Mouse (Mus musculus): ENCODE results near the gene Map4. TPM values are rescaled to one million over a fixed set of nuclear protein-coding genes. Genes with fewer than 3 reads are reported as not detected.

The Map4 gene
- polyA plus RNA-seq, 1 experiment from 2014 or later: 62.0 TPM

- no peaks in the 10 kb centered on the region for H3K27me3 ChIP-seq (ENCODE audit: control insufficient read depth, insufficient read depth, low read length)
- H3K27ac ChIP-seq (ENCODE audit: low read length): no peak overlapping the region
- H3K4me2 ChIP-seq (replicated peaks; ENCODE audit: low read depth, low read length): no peak overlapping the region
- no peak overlapping the region for H3K4me3 ChIP-seq (ENCODE audit: low read depth, low read length)
- no peaks in the 10 kb centered on the region for H3K9me3 ChIP-seq (ENCODE audit: control insufficient read depth, low read depth, low read length)
- WGBS: 93% methylated on average over 8 of the region's 8 CpGs
- ATAC-seq (ENCODE audit: insufficient number of reproducible peaks, insufficient read depth, low FRiP score, low read depth): no peak
- H3K4me1 ChIP-seq (ENCODE audit: control insufficient read depth, insufficient read depth, low read length): 0 out of 2 replicates have a peak, but pooled peaks cover 3% of the 10 kb centered on the region
- H3K36me3 ChIP-seq (ENCODE audit: control insufficient read depth, insufficient read depth, low read length): peaks cover 68% of the 10 kb centered on the region
- no peak overlapping the region for H3K9ac ChIP-seq (replicated peaks; ENCODE audit: low read depth, low read length)
Measured at GRCm38 (mm10) chr9:110085693-110086092, 154.4 kb downstream of the Map4 start.

GRCm38 (mm10) chr9:110093303-110093702 is 162.0 kb downstream of the Map4 start:
- ATAC-seq (ENCODE audit: insufficient number of reproducible peaks, insufficient read depth, low FRiP score, low read depth): no peak
- WGBS: 83% methylated on average over 4 of the region's 4 CpGs
- H3K4me3 ChIP-seq (ENCODE audit: low read depth, low read length): no peak overlapping the region
- no peaks in the 10 kb centered on the region for H3K27me3 ChIP-seq (ENCODE audit: control insufficient read depth, insufficient read depth, low read length)
- H3K4me2 ChIP-seq (replicated peaks; ENCODE audit: low read depth, low read length): no peak overlapping the region
- H3K27ac ChIP-seq (ENCODE audit: low read length): no peak overlapping the region
- H3K4me1 ChIP-seq (ENCODE audit: control insufficient read depth, insufficient read depth, low read length): no peaks in the 10 kb centered on the region
- H3K9ac ChIP-seq (replicated peaks; ENCODE audit: low read depth, low read length): no peak overlapping the region
- no peaks in the 10 kb centered on the region; the same call in 1 of the 2 replicates for H3K9me3 ChIP-seq (ENCODE audit: control insufficient read depth, low read depth, low read length)
- peaks cover 74% of the 10 kb centered on the region for H3K36me3 ChIP-seq (ENCODE audit: control insufficient read depth, insufficient read depth, low read length)

DNA sequence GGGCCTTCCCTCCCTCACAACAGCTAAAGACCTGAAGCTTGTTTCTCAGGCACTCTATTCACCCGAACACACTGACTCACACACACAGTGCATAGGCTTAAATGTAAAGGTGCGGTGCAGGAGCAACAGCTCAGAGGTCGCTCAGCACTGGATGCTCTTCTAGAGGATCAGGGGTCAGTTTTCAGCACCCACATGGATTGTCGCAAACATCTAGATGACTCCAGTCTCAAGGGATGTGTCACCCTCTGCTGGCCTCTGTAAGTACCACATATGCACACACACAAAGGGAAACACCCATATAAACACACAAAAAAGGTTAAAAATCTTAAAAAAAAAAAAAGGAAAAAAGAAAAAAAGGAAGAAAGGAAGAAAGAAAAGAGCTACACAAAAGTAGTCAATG is 163.5 kb downstream of the Map4 start:
- ATAC-seq (ENCODE audit: insufficient number of reproducible peaks, insufficient read depth, low FRiP score, low read depth): no peak
- WGBS: 96% methylated on average over 4 of the region's 4 CpGs
- H3K36me3 ChIP-seq (ENCODE audit: control insufficient read depth, insufficient read depth, low read length): peaks cover 78% of the 10 kb centered on the region

GRCm38 (mm10) chr9:110097791-110098190 is 166.5 kb downstream of the Map4 start:
- Histone ChIP-seq H3K4me3 (ENCODE audit: low read depth, low read length) (no peak overlapping the region), H3K9ac (replicated peaks; ENCODE audit: low read depth, low read length) (no peak overlapping the region), H3K27ac (ENCODE audit: low read length) (no peak overlapping the region), H3K36me3 (ENCODE audit: control insufficient read depth, insufficient read depth, low read length) (peaks cover 54% of the 10 kb centered on the region), H3K9me3 (ENCODE audit: control insufficient read depth, low read depth, low read length) (no peaks in the 10 kb centered on the region; the same call in 1 of the 2 replicates), H3K4me1 (ENCODE audit: control insufficient read depth, insufficient read depth, low read length) (no peaks in the 10 kb centered on the region), H3K27me3 (ENCODE audit: control insufficient read depth, insufficient read depth, low read length) (no peaks in the 10 kb centered on the region), H3K4me2 (replicated peaks; ENCODE audit: low read depth, low read length) (no peak overlapping the region)
- WGBS: 88% methylated on average over 3 of the region's 3 CpGs
- ATAC-seq (ENCODE audit: insufficient number of reproducible peaks, insufficient read depth, low FRiP score, low read depth): no peak

More for the DNA sequence above, 163.5 kb downstream of the Map4 start:
- Histone ChIP-seq H3K9ac (replicated peaks; ENCODE audit: low read depth, low read length) (no peak overlapping the region), H3K27ac (ENCODE audit: low read length) (no peak overlapping the region), H3K4me3 (ENCODE audit: low read depth, low read length) (no peak overlapping the region), H3K4me2 (replicated peaks; ENCODE audit: low read depth, low read length) (no peak overlapping the region), H3K4me1 (ENCODE audit: control insufficient read depth, insufficient read depth, low read length) (no peaks in the 10 kb centered on the region), H3K27me3 (ENCODE audit: control insufficient read depth, insufficient read depth, low read length) (no peaks in the 10 kb centered on the region), H3K9me3 (ENCODE audit: control insufficient read depth, low read depth, low read length) (no peaks in the 10 kb centered on the region; the same call in 1 of the 2 replicates)

DNA sequence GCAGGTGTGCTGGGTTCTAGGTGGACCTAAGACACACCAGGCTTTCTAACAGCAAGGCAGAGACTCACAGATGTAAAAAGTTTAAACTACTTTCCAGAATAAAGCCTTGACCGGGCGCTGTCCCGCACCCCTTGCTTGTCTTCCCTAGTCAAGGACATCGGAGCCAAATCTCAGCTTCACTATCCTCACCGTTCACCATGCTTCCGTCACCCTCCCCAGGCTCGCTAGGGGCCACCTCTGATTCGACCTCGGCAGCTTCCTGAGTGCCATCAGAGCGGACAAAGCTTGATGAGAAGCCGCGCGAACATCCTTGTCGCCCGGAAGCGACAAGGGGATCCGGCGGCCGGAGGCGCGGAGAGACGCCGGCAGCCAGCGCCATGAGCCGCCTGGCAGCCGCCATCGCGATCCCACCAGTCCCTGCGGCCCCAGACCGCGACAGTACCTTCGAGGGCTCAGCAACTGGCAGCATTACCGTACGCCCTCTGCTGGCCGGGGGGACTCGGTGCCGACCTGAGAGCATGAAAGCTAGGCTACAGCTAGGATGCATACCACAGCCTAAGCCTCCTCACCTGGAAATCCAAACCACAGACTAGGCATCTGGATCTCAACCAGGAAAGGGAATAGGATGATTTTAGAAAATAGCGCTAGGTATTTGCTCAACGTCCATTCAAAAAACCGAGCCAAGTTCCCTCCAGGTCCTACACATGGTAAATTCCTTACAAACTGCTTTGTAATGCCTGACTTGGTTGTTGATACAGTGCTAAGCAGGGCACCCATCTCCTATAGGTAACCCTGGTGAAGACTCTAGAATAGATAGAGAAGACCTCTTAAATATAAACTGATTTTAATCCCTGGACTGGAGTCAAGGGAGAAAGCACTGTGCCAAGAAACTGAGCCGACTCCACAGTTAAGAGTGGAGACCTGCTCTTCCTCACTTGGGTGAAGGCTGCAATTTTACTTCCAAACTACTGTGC is 169.7 kb downstream of the Map4 start:
- Histone ChIP-seq H3K27me3 (ENCODE audit: control insufficient read depth, insufficient read depth, low read length) (no peaks in the 10 kb centered on the region), H3K4me2 (replicated peaks; ENCODE audit: low read depth, low read length) (peak overlapping the region; percentile 90), H3K4me1 (ENCODE audit: control insufficient read depth, insufficient read depth, low read length) (no peaks in the 10 kb centered on the region), H3K9ac (replicated peaks; ENCODE audit: low read depth, low read length) (peak overlapping the region; percentile 84), H3K27ac (ENCODE audit: low read length) (no peak overlapping the region), H3K9me3 (ENCODE audit: control insufficient read depth, low read depth, low read length) (no peaks in the 10 kb centered on the region), H3K36me3 (ENCODE audit: control insufficient read depth, insufficient read depth, low read length) (peaks cover 45% of the 10 kb centered on the region), H3K4me3 (ENCODE audit: low read depth, low read length) (peak overlapping the region; percentile 92)
- 3% methylated on average over 41 of the region's 41 CpGs for WGBS
- ATAC-seq (ENCODE audit: insufficient number of reproducible peaks, insufficient read depth, low FRiP score, low read depth): peak; percentile 96

DNA sequence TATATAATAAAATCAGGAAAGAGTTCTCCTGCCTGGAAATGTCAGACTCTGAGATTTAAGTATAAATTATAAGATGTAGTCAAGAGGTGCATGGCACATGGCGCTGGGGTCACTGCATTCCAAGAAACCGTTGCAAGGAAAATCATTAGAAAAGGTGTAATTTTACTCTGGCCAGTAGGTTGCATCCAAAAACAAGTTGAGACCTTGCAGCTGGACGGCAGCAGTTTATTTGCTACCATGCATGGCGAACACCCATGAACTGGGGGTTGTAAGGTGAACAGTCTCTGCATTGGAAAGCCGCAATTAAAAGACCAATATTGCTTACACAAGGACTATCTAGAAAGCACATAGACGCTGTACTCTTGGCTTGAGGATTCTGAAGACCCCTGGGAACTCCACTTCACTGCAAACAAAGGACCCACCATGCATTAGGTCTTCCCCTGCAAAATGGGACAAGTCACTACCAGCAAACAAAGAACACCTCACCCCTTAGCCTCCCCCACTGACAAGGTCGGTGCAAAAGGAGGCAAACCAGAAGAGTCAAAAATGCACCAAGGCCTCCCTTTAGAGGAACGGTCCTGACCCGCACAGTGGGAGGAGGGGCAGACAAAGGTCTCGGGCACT is 185.2 kb downstream of the Map4 start:
- Histone ChIP-seq H3K36me3 (ENCODE audit: control insufficient read depth, insufficient read depth, low read length) (peaks cover 17% of the 10 kb centered on the region), H3K9me3 (ENCODE audit: control insufficient read depth, low read depth, low read length) (no peaks in the 10 kb centered on the region), H3K27me3 (ENCODE audit: control insufficient read depth, insufficient read depth, low read length) (no peaks in the 10 kb centered on the region), H3K4me3 (ENCODE audit: low read depth, low read length) (peak overlapping the region; percentile 87), H3K27ac (ENCODE audit: low read length) (peak overlapping the region; percentile 97), H3K4me1 (ENCODE audit: control insufficient read depth, insufficient read depth, low read length) (peaks cover 12% of the 10 kb centered on the region), H3K9ac (replicated peaks; ENCODE audit: low read depth, low read length) (peak overlapping the region; percentile 89), H3K4me2 (replicated peaks; ENCODE audit: low read depth, low read length) (peak overlapping the region; percentile 47)
- ATAC-seq (ENCODE audit: insufficient number of reproducible peaks, insufficient read depth, low FRiP score, low read depth): no peak
- 5% methylated on average over 10 of the region's 10 CpGs for WGBS

GRCm38 (mm10) chr9:110116977-110117778 is 185.9 kb downstream of the Map4 start, which contains the start of gene Smarcc1:
TSS of gene Smarcc1 (plus strand) at chr9:110117708.
- Histone ChIP-seq H3K4me3 (ENCODE audit: low read depth, low read length) (peak within 1 kb of the TSS; percentile 87), H3K4me1 (ENCODE audit: control insufficient read depth, insufficient read depth, low read length) (peaks cover 12% of the 10 kb centered on the region)
- WGBS: under 1% methylated on average over 78 of the region's 79 CpGs

DNA sequence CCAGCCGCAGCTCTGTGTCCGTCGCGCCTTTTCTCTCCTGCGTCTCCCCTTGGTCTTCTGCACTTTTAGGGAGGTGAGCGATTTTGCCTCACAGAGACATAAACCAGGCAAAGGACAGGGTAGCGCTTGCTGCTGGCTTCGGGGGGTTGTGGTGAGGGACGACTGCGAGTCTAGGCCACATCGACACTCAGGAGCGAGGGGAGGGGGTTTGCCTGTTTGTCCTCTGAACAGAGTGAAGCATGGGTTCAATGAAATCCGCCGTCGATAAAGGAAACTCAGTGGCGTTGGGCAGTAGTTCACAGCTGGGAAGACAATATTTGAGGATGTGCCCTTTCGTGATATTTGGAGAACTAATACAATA is 186.5 kb downstream of the Map4 start, which contains the start of gene Dhx30:
Dhx30 (minus strand) TSS at position 52 of the 361 bp plus-strand sequence.
- Histone ChIP-seq H3K4me1 (ENCODE audit: control insufficient read depth, insufficient read depth, low read length) (peaks cover 12% of the 10 kb centered on the region), H3K36me3 (ENCODE audit: control insufficient read depth, insufficient read depth, low read length) (peaks cover 10% of the 10 kb centered on the region), H3K4me3 (ENCODE audit: low read depth, low read length) (peak within 1 kb of the TSS; percentile 87), H3K9ac (replicated peaks; ENCODE audit: low read depth, low read length) (peak within 1 kb of the TSS; percentile 89), H3K4me2 (replicated peaks; ENCODE audit: low read depth, low read length) (peak within 1 kb of the TSS; percentile 76), H3K27ac (ENCODE audit: low read length) (peak within 1 kb of the TSS; percentile 97), H3K9me3 (ENCODE audit: control insufficient read depth, low read depth, low read length) (no peaks in the 10 kb centered on the region), H3K27me3 (ENCODE audit: control insufficient read depth, insufficient read depth, low read length) (no peaks in the 10 kb centered on the region)
- no peak for ATAC-seq (ENCODE audit: insufficient number of reproducible peaks, insufficient read depth, low FRiP score, low read depth)
- WGBS: under 1% methylated on average over 17 of the region's 17 CpGs

More at GRCm38 (mm10) chr9:110116977-110117778, 185.9 kb downstream of the Map4 start, which contains the start of gene Smarcc1:
- H3K9ac ChIP-seq (replicated peaks; ENCODE audit: low read depth, low read length): peak within 1 kb of the TSS; percentile 89
- H3K9me3 ChIP-seq (ENCODE audit: control insufficient read depth, low read depth, low read length): no peaks in the 10 kb centered on the region
- peak; percentile 95 for ATAC-seq (ENCODE audit: insufficient number of reproducible peaks, insufficient read depth, low FRiP score, low read depth)
- H3K36me3 ChIP-seq (ENCODE audit: control insufficient read depth, insufficient read depth, low read length): peaks cover 16% of the 10 kb centered on the region
- H3K4me2 ChIP-seq (replicated peaks; ENCODE audit: low read depth, low read length): peak within 1 kb of the TSS; percentile 76
- no peaks in the 10 kb centered on the region for H3K27me3 ChIP-seq (ENCODE audit: control insufficient read depth, insufficient read depth, low read length)
- H3K27ac ChIP-seq (ENCODE audit: low read length): peak within 1 kb of the TSS; percentile 97
